Mouse (Mus musculus) urinary bladder, adult 18-20 months (tissue): Measurements from ENCODE around the gene Ror2.

Source experiments
- DNase-seq, 2 experiments: peaks; one replicate each; pipeline ENCODE4 v3.0.0; 2022; ENCODE audit warnings: low spot score in 2 of 2, mixed read lengths in 2 of 2

Ror2 gene

DNA sequence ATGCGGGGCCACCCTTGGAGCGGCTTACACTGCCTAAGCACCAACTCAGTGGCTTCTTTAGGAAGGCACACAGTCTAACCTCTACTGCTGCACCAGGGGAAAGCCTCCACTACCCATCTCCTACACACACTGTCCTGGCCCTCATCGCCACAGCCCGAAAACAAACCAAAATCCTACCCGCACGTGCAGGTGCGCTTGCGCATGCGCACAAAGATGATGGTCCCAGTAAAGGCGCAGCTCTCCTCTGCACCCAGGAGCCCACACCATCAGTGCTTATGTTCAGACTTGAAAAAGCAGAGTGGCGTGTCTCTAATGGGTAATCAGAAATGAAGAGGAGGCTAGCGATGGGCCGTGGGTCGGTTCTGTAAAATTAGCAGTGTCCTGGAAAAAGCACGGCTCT lies 91.6 kb downstream of the Ror2 start:
- no peak for DNase-seq

DNA sequence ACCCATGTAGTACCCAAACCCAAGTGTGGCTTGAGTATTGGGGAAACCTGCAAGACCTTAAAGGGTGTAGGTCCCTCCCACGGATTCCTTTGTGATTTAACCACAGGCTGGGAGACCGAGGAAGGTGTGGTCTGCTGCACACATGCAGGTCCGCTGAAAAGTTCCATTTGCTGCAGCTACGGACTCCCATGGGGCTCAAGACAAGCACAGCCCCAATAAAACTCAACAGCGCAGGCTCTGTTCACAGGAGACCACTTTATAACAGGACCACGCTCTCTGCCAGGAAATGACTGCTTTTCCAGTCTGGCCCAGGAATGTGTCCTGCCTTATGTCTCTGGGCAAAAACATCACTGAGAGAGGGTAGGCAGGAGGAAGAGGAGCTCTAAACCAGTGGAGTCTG lies 92.2 kb downstream of the Ror2 start:
- DNase-seq = no peak

- DNase-seq = no peak
Measured at GRCm38 (mm10) chr13:53192286-53192685, 93.6 kb downstream of the Ror2 start.

GRCm38 (mm10) chr13:53191657-53192056 lies 94.3 kb downstream of the Ror2 start:
- no peak for DNase-seq

GRCm38 (mm10) chr13:53188935-53189334 lies 97.0 kb downstream of the Ror2 start:
- no peak for DNase-seq

GRCm38 (mm10) chr13:53184858-53185257 lies 101.1 kb downstream of the Ror2 start:
- no peak for DNase-seq

DNA sequence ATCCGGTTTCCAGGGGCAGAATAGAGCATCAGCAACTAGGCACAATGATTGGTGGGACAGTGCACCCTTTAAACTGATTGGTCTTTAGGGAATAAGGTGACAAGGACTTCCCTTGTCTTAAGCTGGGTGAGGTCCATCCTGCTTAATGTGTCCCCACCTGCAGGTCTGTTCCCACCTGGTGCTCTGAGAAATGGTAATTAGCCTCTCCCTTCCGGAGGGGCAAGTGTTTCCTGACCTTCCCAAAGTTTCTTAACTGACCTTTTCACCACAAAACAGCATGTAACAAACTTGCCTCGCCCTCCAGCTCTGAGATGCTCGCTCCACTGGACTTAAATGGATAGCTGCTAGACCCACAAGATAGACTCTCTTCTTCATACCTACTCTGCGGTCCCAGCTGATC lies 101.8 kb downstream of the Ror2 start:
- no peak for DNase-seq

GRCm38 (mm10) chr13:53183161-53183577 lies 102.8 kb downstream of the Ror2 start:
- DNase-seq = no peak

DNA sequence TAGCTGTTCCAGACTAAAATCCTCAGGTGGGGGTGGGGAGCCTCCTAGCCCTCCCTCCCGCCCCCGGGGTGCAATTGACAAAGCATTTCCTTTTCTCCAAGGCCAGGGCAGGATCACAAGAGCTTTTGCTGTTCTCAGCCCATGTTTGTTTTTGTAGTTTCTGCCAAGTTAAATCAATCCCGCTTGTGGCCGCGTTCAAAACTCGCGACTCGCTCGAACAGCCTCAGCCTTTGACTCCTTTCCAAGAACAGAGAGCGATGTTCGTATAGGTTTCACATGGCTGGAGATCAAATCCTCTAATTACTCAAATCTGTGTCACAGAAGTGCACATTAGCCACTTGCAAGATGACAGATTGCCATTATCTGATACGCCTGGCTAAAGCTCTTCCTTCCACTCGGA lies 107.3 kb downstream of the Ror2 start:
- no peak for DNase-seq

GRCm38 (mm10) chr13:53178171-53178570 lies 107.8 kb downstream of the Ror2 start:
- no peak for DNase-seq

GRCm38 (mm10) chr13:53177424-53177718 lies 108.6 kb downstream of the Ror2 start:
- DNase-seq = no peak

- no peak for DNase-seq
Measured at GRCm38 (mm10) chr13:53176695-53177423, 109.1 kb downstream of the Ror2 start.

DNA sequence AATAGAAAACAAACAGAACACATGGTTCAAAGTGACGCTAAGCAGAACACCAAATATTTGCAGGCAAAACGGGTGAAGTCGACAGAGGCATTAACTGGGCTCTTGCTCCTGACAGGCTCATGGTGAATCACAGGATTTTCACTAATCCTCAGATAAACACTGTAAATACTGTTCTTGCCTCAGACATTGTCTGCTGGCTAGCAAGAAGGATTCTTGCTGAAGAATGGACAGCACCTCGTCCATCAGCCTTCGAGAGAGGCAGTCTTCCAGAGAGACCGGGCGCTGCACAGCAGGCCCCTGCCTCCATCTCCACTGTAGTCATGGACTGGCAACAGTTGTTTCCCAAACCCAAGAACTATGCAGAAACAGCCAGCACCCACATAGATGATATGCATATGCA lies 110.9 kb downstream of the Ror2 start:
- no peak for DNase-seq

DNA sequence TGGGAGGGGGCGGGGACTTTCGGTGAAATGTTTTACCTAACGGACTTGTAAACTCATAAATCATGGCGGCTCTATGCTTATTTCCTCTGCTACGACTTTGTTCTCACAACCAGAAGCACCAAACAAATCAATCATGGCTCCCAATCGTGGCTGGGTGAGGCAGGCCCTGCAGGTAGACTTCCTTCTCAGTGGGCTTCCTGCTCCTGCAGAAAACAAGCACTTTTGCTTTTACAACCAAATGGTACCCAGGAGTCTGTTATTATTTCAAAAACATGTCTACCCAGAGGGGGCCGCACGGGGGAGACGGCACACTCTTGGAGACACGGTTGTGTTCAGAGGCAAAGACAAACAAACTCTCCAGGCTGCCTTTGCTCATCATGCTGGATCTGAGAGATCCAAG lies 122.3 kb downstream of the Ror2 start:
- DNase-seq = no peak

DNA sequence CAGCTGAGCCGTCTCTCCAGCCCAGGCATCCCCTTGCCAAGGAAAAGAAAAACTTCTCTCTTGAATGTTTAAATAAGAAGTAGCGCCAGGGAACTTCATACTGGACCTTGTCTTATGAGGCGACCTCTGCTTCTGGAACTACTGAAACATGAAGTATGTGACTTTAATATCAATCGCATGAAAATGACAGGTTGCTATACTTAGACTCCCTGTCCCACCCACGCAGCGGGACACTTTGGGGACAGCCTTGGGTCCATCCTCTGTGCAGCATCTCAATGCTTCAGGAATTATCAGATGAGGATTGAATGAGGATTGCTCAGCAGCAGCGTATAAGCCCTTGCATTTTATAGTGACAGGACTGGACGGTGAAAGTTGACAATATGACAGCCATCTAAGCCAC lies 122.9 kb downstream of the Ror2 start:
- DNase-seq = no peak

GRCm38 (mm10) chr13:53159501-53159900 lies 126.4 kb downstream of the Ror2 start:
- DNase-seq = no peak

DNA sequence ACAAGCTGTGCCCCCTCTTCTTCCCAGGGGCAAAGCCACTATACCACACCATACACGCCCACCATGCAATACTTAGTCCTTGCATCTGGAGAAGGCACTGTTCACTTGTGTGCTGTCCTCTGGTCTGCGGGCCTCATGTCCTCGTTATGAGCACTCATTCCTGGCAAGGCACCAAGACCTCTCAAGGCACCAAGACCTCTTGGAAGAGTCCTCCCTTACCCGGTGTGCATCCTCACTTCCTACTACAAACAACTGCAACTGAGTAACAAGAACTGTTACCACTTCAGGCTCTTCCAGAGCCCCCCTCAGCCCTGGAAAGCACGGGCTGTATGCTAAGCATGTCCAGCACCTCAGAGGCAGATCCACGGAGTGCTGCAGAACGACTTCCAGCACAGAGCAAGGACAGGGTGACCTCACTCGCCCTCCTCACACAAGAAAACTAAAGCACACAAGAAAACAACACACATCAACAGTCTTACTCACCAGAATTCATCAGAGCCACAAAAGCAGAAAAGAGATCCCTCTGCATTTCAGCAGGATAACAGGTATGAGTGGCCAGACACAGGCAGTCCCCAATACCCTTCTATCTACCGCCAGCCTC lies 127.4 kb downstream of the Ror2 start:
- DNase-seq = no peak

GRCm38 (mm10) chr13:53156911-53157310 lies 129.0 kb downstream of the Ror2 start:
- DNase-seq = no peak

DNA sequence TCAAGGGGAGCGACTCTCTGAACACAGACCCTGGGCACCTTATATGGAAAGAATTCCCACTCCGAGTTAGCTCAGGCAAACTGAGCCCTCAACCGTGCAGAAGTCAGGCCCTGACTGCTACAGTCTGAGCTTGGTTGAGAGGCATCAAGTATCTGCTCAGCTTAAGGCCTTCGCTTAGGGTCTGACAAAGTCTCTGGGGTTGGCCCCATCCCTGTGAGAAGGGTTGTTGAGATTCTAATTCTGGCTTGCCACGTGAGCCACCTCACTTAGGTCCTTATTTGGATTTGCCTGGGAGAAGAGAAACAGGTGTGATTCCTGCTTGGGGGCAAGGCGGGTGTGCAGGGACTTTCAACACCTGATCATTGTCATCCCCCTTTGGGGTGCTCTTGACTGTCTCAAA lies 129.6 kb downstream of the Ror2 start:
- DNase-seq = no peak

DNA sequence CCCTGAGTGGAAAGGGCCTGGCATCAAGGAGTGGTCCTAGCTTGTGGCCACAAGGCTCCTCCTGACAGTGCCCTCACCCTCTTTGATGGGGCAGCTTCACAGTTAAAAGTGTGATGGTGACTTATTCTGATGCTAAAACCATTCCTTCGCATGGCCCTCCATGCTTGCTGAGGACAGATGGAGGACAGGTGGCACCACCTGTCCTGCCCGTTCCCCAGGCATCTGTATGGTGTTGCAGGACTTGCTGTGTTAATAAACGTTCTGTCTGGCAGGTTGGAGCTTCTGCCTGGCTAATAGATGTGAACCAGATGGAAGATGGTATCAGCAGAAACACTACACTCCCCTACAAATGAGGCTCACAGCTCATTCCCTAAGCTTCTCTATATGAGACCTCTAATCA lies 140.4 kb downstream of the Ror2 start:
- DNase-seq = no peak

DNA sequence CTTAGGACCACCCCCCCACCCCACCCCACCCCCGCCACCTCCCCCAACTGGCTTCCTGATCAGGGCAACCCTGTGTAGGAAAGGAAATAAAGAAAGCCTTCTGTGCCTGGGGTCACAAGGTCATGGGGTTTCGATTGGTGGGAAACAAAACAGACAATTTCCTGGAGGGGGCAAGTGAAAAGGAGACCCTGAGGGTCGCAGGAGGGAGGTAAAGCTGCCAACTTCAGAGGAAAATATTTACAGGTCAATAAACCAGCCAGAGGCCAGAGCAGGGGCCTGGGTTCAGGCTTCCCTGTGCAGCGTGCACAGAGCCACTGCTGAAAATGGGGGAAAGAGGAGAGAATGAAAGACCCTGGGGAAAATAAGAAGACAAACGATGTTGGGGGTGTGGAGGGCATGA lies 142.8 kb downstream of the Ror2 start:
- DNase-seq = no peak

DNA sequence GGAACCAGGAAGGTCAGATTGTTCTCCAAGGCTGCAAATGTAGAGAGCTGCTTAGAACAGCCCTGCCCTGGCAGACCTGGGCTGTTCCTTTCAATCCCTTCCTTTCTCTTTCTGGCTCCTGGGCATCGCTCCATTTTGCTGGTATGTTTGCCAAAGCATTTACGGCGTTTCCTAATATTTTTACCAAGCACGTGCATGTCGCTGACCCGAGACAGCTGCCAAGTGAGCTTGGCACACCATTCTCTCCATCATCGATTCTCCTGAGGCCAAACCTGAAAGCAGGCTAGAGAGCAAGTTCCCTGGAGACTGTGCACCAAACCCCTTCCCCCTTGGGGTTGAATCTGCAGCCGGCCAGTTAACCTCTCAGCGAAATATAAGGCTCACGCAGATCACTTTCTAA lies 143.7 kb downstream of the Ror2 start:
- DNase-seq = no peak

GRCm38 (mm10) chr13:53140298-53140697 lies 145.6 kb downstream of the Ror2 start:
- DNase-seq = no peak

DNA sequence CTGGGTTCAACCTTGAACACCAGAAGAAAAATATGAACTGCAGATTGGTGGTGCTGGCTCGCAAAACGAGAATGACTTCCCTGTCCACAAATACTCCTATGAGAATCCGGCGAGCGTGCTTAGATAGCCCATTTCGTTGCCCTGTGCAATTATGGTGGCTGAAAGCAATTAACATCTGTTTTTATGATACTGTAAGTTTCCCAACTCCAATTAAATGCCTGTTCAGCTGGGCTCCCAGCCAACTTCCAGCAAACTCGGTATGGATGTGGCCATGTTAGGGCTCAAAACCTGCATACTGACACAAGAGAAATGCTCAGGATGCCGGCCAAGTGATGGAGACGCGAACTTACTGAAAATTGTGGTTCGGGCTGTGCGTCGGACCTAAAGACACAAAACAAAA lies 155.4 kb downstream of the Ror2 start:
- DNase-seq = no peak
